Mouse (Mus musculus): ENCODE data around the gene Asic4.

DNA sequence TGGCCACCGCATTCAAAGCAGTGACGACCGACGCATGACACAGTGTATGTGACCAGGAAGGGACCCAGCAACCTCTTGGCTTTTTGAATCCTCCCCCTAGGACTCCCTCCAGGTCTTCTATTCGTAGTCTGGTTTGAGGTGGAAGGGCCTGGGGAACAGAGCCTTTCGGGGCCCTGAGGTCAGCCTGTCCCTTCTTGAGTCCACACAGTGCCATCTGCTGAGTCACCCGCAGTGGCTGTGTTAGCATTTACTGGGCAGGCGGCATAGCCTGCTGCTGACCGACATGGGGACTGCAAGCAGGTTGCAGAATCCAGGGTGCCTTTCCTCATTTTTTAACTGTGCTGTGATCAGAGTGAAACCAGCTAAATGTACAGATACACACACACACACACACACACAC lies 43.2 kb upstream of the Asic4 start:
- no peak for TF ChIP-seq POLR2A (IDR thresholded peaks at IDR 0.05; ENCODE audit: insufficient read length, low read depth)
- no peak for TF ChIP-seq MAX (IDR thresholded peaks at IDR 0.05; ENCODE audit: low read depth)
- no peak for TF ChIP-seq SRF (IDR thresholded peaks at IDR 0.05; ENCODE audit: control insufficient read depth, insufficient read length, low read depth)
